ENCODE assay signal across 15 mouse cellular contexts in genomic region chr2:70092665-70093064, GRCm38 (mm10). TPM values are rescaled to one million over a fixed set of nuclear protein-coding genes. Genes with fewer than 3 reads are reported as not detected.
A peak's percentile ranks its signal among the peaks of the same experiment; 100 is the strongest.
DNase-seq lines count a peak whose midpoint lies in the region; ATAC-seq and TF ChIP-seq lines count a peak whose summit lies in the region.
"Had no signal": no experiment of that assay in that cellular context is flagged by ENCODE, and none has a peak within 500 bp of the region (broad histone marks: within the 10 kb centered on the region; RNA-seq: fewer than 3 reads in every experiment).

No protein-coding gene starts in this region.

- WGBS in intestine, postnatal 0 days = 50% methylated on average over 3 of the region's 3 CpGs
- WGBS in intestine, embryonic 16.5 days = 69% methylated on average over 3 of the region's 3 CpGs

- H3K36me3 ChIP-seq in intestine, postnatal 0 days (ENCODE audit: control insufficient read depth, insufficient read depth) = no peaks in the 10 kb centered on the region
- no peaks in the 10 kb centered on the region for H3K36me3 ChIP-seq in intestine, embryonic 16.5 days (ENCODE audit: control insufficient read depth, insufficient read depth, low read length)
- H3K36me3 ChIP-seq: embryonic facial prominence, embryonic 13.5 days; midbrain, embryonic 15.5 days had no signal

- peak; percentile 79 to 83 for DNase-seq in B cell, adult 2 months
- DNase-seq in spleen, adult 18-20 months = peak; percentile 52 to 57
- DNase-seq in c-Kit-positive CD71-positive TER-119-positive erythroid progenitor cells, embryonic 14.5 days (ENCODE audit: low spot score) = no peak
- no peak for DNase-seq in left cerebral cortex, adult 2 months (ENCODE audit: extremely low spot score in 1 of 2, low spot score in 2 of 2)
- DNase-seq in cerebellum, adult 9-10 months = no peak
- DNase-seq: cerebellum, postnatal 36 days; gastrocnemius, postnatal 10 days; kidney, postnatal 10 days had no signal

- TF ChIP-seq CTCF in intestine, postnatal 0 days (IDR thresholded peaks at IDR 0.05; ENCODE audit: low read depth) = no peak
- TF ChIP-seq CTCF in left cerebral cortex, adult 2 months (IDR thresholded peaks at IDR 0.05) = no peak

- H3K4me1 ChIP-seq in intestine, postnatal 0 days (replicated peaks; ENCODE audit: control insufficient read depth, insufficient read depth, low read length) = no peaks in the 10 kb centered on the region
- H3K4me1 ChIP-seq in intestine, embryonic 16.5 days (ENCODE audit: control insufficient read depth, insufficient read depth, low read length) = peaks cover 3% of the 10 kb centered on the region; the same call in 1 of the 2 replicates
- H3K4me1 ChIP-seq: embryonic facial prominence, embryonic 13.5 days; forebrain, embryonic 13.5 days had no signal

- H3K27ac ChIP-seq in intestine, postnatal 0 days (ENCODE audit: low read depth, low read length) = no peak overlapping the region
- H3K27ac ChIP-seq in intestine, embryonic 16.5 days (ENCODE audit: low read length) = no peak overlapping the region
- H3K27ac ChIP-seq in left cerebral cortex, adult 2 months = no peak overlapping the region
- H3K27ac ChIP-seq: embryonic facial prominence, embryonic 13.5 days; forebrain, embryonic 13.5 days; hindbrain, embryonic 14.5 days; midbrain, embryonic 15.5 days had no signal

- H3K9me3 ChIP-seq in intestine, postnatal 0 days (ENCODE audit: control insufficient read depth) = no peaks in the 10 kb centered on the region
- H3K9me3 ChIP-seq in intestine, embryonic 16.5 days (ENCODE audit: control insufficient read depth, low read length) = no peaks in the 10 kb centered on the region
- H3K9me3 ChIP-seq: embryonic facial prominence, embryonic 13.5 days; forebrain, embryonic 13.5 days; midbrain, embryonic 15.5 days had no signal

- no peaks in the 10 kb centered on the region for H3K27me3 ChIP-seq in intestine, postnatal 0 days (replicated peaks; ENCODE audit: control insufficient read depth, insufficient read depth, low read length)
- H3K27me3 ChIP-seq in intestine, embryonic 16.5 days (replicated peaks; ENCODE audit: control insufficient read depth, insufficient read depth, low read length) = no peaks in the 10 kb centered on the region
- H3K27me3 ChIP-seq: embryonic facial prominence, embryonic 13.5 days; forebrain, embryonic 13.5 days; midbrain, embryonic 15.5 days had no signal

- no peak overlapping the region for H3K4me2 ChIP-seq in intestine, postnatal 0 days (replicated peaks; ENCODE audit: low read depth)
- H3K4me2 ChIP-seq in intestine, embryonic 16.5 days (ENCODE audit: low read depth, low read length) = no peak overlapping the region
- H3K4me2 ChIP-seq: embryonic facial prominence, embryonic 13.5 days; forebrain, embryonic 13.5 days; hindbrain, embryonic 14.5 days; midbrain, embryonic 15.5 days had no signal

- intact Hi-C loops in left cerebral cortex, adult 2 months (cut with DNase I) = no loop called here

- ATAC-seq in intestine, postnatal 0 days = peak; percentile 63
- no peak for ATAC-seq in intestine, embryonic 16.5 days
- ATAC-seq in granulocyte monocyte progenitor cell, adult 5-6 weeks (replicated peaks; ENCODE audit: poor library complexity, severe bottlenecking) = peak; percentile 25
- ATAC-seq: forebrain, embryonic 13.5 days; midbrain, embryonic 15.5 days had no signal

- H3K9ac ChIP-seq in intestine, postnatal 0 days (ENCODE audit: low read depth, low read length) = no peak overlapping the region
- H3K9ac ChIP-seq in intestine, embryonic 16.5 days (ENCODE audit: low read depth, low read length) = no peak overlapping the region
- H3K9ac ChIP-seq: embryonic facial prominence, embryonic 13.5 days; forebrain, embryonic 13.5 days; hindbrain, embryonic 14.5 days; midbrain, embryonic 15.5 days had no signal

- H3K4me3 ChIP-seq in intestine, postnatal 0 days (ENCODE audit: low read depth, low read length) = no peak overlapping the region
- no peak overlapping the region for H3K4me3 ChIP-seq in intestine, embryonic 16.5 days (ENCODE audit: low read length)
- H3K4me3 ChIP-seq in left cerebral cortex, adult 2 months = no peak overlapping the region
- H3K4me3 ChIP-seq: embryonic facial prominence, embryonic 13.5 days; forebrain, embryonic 13.5 days; midbrain, embryonic 15.5 days had no signal

RNA-seq across cellular contexts. Expression of gene Myo3b, which starts 53.7 kb away (rescaled TPM):
- polyA plus RNA-seq in intestine, postnatal 0 days (2015; fragmentation: Nextera tagmentation; extraction: Ambion mirVana) = not detected in 2 replicates
- 0.04 and 0.07 TPM in 2 replicates for polyA plus RNA-seq in intestine, embryonic 16.5 days (2015; fragmentation: Nextera tagmentation; extraction: Ambion mirVana)
- not detected in 2 replicates for total RNA-seq in granulocyte monocyte progenitor cell, adult 5-6 weeks (2014; fragmentation: Nextera tagmentation)
- total RNA-seq in granulocyte monocyte progenitor cell, adult 5-6 weeks (2017) = not detected in 2 replicates
- total RNA-seq in left cerebral cortex, adult 2 months (2021) = under 1 TPM; 0.61 to 0.72 TPM
- polyA plus RNA-seq: embryonic facial prominence, embryonic 13.5 days had no signal

Comparison
In these comparisons a context has a peak if more than half of its experiments do, and no peak if none do; other contexts are left out.
1. DNase-seq: peak in B cell, adult 2 months (2 of 2) and spleen, adult 18-20 months (2 of 2); none in c-Kit-positive CD71-positive TER-119-positive erythroid progenitor cells, embryonic 14.5 days (single experiment), left cerebral cortex, adult 2 months (0 of 2) and cerebellum, adult 9-10 months (single experiment).